Mouse (Mus musculus) E14TG2a.4 (cell line): ENCODE results near the gene Dpm1.

Source experiments
- H3K27me3 ChIP-seq: 2 replicates; pipeline ENCODE4 v1.6.1; 2014; ENCODE audit warnings: low read length, control low read depth; ENCODE audit not compliant: insufficient read depth
- H3K36me3 ChIP-seq: 2 replicates; pipeline ENCODE4 v1.6.1; 2014; ENCODE audit warnings: low read length, control low read depth; ENCODE audit not compliant: insufficient read depth
- H3K4me1 ChIP-seq: replicated peaks from 2 replicates; pipeline ENCODE4 v1.6.1; 2014; ENCODE audit warnings: low read depth, low read length, control low read depth
- H3K4me3 ChIP-seq: replicated peaks from 2 replicates; pipeline ENCODE4 v1.5.1; 2014; ENCODE audit warnings: mild to moderate bottlenecking, low read length
- H3K9me3 ChIP-seq: 2 replicates; pipeline ENCODE4 v1.6.1; 2014; ENCODE audit warnings: low read length, control low read depth
- CTCF ChIP-seq: conservative IDR thresholded peaks from 2 replicates; pipeline ENCODE4 v1.5.1; 2014; ENCODE audit warnings: low read length
- NANOG ChIP-seq: IDR thresholded peaks from 2 replicates; pipeline ENCODE4 v1.6.1; 2014; ENCODE audit warnings: borderline replicate concordance, low read length, mixed read lengths
- POU5F1 ChIP-seq: IDR thresholded peaks from 2 replicates; pipeline ENCODE4 v1.6.1; 2014; ENCODE audit warnings: low read length, borderline replicate concordance

The Dpm1 gene

DNA sequence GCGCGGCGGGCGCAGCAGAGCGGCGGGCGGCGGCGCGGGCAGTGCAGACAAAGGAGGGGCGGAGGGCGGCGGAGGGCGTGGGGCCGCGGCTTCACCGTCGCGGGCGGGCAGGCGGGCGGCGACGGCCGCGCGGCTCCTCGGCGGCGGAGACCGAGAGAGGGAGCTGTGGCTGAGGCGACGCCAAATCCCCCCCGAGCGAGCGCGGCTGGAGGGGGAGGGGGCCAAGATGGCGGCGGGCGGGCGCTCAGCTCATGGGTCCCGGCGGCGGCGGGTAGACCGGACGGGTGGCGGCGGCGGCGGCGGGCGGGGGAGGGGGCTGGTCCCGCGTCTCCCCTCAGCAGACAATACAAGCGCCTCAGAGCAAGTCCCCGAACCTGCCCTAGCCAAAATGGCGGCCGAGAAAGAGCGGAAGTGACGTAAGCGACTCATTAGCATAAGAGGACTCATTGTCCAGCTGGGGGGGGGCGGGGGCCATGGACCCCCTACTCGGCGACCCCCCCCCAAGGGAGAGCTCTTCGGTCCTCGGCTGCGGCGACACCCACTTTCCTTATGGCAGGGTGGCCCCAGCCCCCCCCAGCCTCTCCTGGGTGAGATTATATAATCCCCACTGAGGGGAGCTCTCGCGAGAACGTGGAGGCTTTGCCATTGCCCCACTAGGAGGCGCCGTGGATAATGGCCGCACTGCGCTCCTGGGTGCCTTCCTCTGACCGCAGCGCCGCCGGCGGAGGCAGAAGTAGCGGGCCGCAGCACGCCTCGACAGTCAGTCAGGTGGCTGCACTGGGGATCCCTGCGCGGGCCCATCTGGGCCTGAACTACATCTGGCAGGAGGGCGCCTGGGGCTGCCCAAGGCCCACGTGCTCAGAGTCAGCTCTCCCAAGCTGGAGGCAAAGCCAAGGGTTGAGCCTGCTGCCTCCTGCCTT lies 23.4 kb downstream of the Dpm1 start, which contains the start of gene Adnp:
TSS of gene Adnp (minus strand) at position 388 of the 920 bp plus-strand sequence.
- Histone ChIP-seq H3K4me1 (peaks cover 45% of the 10 kb centered on the region), H3K36me3 (peaks cover 75% of the 10 kb centered on the region)
- TF ChIP-seq NANOG (no peak), POU5F1 (peak; percentile 41; the same call in 1 of the 2 replicates), CTCF (peak; percentile 46)

DNA sequence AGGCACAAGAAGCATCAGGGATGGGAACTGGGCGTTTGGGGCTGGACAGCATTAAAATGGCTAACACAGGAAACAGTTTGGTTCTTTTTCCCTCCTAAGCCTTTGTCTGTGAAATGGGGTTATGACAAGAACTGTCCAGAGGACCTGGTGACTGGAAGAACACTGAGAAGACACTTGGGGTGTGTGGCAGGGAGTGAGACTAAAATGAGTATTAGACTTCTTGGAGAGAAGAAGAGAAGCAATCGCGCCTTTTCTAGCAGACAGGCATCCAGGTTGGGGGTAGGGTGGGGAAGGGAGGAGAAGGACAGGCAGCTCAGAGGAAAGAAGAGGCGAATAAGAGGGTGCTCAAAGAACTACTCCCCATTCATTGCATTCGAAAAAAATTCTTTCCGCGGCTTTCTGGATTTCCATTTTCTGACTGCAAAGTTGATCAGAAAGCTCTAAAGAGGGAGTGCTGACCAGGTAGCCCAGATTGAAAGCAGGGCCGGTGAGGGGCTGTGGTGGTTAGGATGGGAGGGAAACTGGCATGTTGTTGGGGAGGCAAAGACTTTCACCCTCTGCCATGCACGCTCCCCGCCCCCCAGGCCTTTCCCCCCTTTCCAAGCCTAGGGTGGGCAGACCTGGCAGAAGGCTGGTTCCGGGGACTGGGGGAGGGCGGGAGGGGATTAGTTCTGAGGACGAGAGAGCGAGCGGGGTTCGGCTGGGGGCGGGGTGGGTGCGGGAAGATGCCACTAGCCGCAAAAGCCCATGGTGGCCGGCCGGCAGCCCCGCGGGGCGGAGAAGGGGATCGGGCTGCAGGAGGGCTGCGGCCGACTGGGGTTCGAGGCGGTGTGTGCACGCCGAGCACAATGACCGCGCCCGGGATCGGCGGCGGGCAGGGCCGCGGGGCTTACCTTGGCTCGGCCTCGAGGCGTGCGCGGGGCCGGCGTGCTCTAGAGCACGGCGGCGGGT lies 24.4 kb downstream of the Dpm1 start:
- Histone ChIP-seq H3K9me3 (no peaks in the 10 kb centered on the region), H3K4me3 (peak overlapping the region; percentile 89), H3K36me3 (peaks cover 72% of the 10 kb centered on the region), H3K27me3 (no peaks in the 10 kb centered on the region), H3K4me1 (peaks cover 53% of the 10 kb centered on the region)
- TF ChIP-seq POU5F1 (no peak), NANOG (no peak), CTCF (no peak)

More for the DNA sequence above, 23.4 kb downstream of the Dpm1 start, which contains the start of gene Adnp:
- H3K4me3 ChIP-seq: peak within 1 kb of the TSS; percentile 89
- H3K9me3 ChIP-seq: no peaks in the 10 kb centered on the region
- H3K27me3 ChIP-seq: peaks cover 5% of the 10 kb centered on the region

DNA sequence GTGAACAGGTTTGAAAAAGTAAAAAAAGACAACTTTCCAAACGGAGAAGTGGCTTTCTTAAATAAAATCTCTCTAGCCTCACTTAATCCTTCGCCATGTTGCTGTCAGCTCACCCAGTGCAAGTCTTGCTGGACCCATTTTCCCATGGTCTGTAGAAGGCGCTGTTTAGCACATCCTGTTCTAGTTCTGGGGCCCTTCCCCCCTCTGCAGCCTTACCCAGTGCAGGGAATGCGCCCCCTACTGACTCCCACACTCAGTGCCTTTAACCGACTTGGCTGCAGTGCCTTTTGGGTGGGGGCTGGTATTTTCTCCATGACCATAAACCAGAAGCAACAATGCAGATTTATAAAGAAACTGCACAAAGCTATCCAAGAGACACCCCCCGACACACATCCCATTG lies 25.1 kb downstream of the Dpm1 start:
- peaks cover 72% of the 10 kb centered on the region for H3K36me3 ChIP-seq
- peaks cover 60% of the 10 kb centered on the region for H3K4me1 ChIP-seq
- no peaks in the 10 kb centered on the region for H3K27me3 ChIP-seq
- H3K9me3 ChIP-seq: no peaks in the 10 kb centered on the region
- H3K4me3 ChIP-seq: peak overlapping the region; percentile 89
- TF ChIP-seq NANOG: no peak
- peak; percentile 12; the same call in 1 of the 2 replicates for TF ChIP-seq POU5F1
- peak; percentile 96 for TF ChIP-seq CTCF

DNA sequence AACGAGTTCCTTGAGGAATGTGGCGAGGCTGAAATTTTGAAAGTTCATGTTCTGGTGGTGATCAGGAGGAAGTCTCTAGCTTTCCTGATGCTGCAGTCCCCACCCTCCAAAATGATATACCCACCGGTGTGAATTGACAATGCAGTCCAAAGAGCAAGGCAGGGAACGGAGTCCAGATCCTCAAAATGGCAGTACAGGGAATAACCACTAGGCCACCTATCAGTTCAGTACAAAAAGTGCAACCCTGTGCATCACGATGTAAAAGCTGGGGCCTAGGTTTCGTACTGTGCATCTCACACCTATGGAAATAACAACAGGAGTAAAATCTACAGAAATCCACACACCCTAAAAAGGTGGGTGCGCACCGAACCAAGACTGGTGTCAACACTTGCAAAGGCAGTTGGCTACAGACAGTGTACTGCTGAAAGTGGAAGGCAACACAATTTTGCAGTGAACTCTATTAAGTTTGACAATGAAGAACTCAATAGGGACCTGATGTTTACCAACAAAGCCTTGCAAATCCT lies 25.9 kb downstream of the Dpm1 start:
- Histone ChIP-seq H3K4me3 (peak overlapping the region; percentile 89), H3K27me3 (no peaks in the 10 kb centered on the region), H3K4me1 (peaks cover 65% of the 10 kb centered on the region), H3K36me3 (peaks cover 70% of the 10 kb centered on the region), H3K9me3 (no peaks in the 10 kb centered on the region)
- 0 out of 2 replicates have a peak, but pooled peaks have one; percentile 7 for TF ChIP-seq CTCF
- no peak for TF ChIP-seq NANOG

DNA sequence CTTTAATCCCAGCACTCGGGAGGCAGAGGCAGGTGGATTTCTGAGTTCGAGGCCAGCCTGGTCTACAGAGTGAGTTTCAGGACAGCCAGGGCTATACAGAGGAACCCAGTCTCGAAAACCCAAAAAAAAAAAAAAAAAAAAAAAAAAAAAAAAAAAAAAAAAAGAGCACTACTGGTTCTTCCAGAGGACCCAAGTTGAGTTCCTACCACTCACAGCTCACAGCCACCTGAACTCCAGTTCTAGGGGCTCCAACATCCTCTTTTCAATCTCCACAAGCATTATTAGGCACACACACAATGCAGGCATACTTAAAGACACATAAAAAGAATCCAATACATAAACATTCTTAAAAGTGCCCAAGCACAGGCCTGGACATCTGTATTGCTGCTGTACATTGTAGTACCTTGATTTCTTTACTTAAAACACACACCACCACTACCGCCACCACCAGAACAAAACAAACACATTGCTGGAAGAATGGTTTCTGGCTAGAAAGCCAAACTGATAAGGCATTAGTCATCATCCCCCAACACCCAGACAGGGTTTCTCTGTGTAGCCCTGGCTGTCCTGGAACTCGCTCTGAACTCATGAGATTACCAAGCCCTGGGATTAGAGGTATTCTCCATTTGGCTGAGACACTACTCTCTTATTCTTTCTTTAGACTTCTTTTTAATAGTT lies 30.2 kb downstream of the Dpm1 start:
- Histone ChIP-seq H3K4me1 (peaks cover 89% of the 10 kb centered on the region), H3K9me3 (no peaks in the 10 kb centered on the region), H3K27me3 (no peaks in the 10 kb centered on the region), H3K4me3 (no peak overlapping the region; the same call in 1 of the 2 replicates), H3K36me3 (peaks cover 80% of the 10 kb centered on the region)
- no peak for TF ChIP-seq POU5F1
- TF ChIP-seq NANOG: no peak
- TF ChIP-seq CTCF: no peak

DNA sequence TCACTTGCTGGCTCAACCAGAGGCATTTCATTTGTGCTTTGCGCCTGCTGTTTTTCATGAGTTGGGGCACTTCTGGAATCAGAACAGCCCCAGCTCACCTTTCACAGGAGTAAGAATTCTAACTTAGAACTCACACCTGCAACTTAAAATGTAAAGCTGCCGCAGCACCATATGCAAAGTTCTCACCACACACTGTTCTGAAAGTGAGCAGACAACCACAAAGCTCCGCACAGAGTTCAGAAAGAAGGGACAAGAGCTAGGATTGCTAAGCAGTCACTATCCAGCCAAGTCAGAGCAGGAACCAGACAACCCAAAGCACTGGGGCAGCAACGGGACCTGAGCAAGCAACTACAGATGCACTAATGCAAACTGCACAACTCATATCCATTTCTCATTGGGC lies 30.9 kb downstream of the Dpm1 start:
- Histone ChIP-seq H3K36me3 (peaks cover 80% of the 10 kb centered on the region), H3K27me3 (no peaks in the 10 kb centered on the region), H3K4me1 (peaks cover 90% of the 10 kb centered on the region), H3K9me3 (no peaks in the 10 kb centered on the region), H3K4me3 (no peak overlapping the region)
- TF ChIP-seq NANOG (no peak), CTCF (no peak), POU5F1 (no peak)

DNA sequence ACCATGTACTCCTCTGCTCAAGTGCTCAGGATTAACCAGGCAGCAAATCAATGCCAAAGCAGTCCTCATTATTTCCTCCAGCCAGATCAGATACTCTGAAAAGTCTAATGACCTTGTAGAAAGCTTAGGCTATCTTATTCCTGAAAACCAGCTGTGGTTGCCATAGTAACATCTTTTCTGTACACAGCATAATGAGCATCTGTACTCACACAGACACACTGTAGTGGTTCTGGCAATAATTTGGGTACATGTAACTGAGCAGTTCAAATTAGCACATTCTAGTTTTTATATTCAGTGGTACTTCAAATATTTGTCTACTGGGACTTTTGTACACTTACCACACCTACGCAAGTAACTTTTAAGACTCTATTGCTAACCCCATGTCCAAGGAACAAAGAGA lies 32.0 kb downstream of the Dpm1 start:
- TF ChIP-seq CTCF (no peak), NANOG (no peak), POU5F1 (no peak)
- Histone ChIP-seq H3K4me3 (no peak overlapping the region), H3K9me3 (no peaks in the 10 kb centered on the region), H3K4me1 (peaks cover 90% of the 10 kb centered on the region), H3K36me3 (peaks cover 73% of the 10 kb centered on the region), H3K27me3 (no peaks in the 10 kb centered on the region)

DNA sequence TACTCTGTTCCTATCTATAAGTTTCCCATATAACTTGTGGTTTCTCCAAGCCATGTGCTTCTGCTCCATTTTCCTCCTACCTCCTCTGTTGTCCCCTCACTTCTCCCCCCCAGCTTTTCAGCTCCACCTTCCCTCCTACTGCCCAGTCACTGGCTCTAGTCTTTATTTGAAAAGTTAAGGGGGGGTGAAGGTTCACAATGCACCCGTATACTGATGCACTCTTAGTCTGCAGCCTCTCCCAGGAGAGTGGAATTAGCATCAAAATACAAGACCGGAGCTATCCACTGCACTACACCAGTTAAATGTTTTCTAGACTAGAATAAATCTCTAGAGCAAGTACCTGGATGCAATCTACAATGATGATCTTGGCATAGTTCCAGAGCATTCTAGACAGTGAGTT lies 34.7 kb downstream of the Dpm1 start:
- H3K27me3 ChIP-seq: no peaks in the 10 kb centered on the region
- H3K9me3 ChIP-seq: no peaks in the 10 kb centered on the region
- H3K4me3 ChIP-seq: no peak overlapping the region
- peaks cover 79% of the 10 kb centered on the region for H3K36me3 ChIP-seq
- peaks cover 96% of the 10 kb centered on the region for H3K4me1 ChIP-seq
- TF ChIP-seq POU5F1: no peak
- no peak for TF ChIP-seq NANOG
- TF ChIP-seq CTCF: no peak
